20 mouse cellular contexts compared by ENCODE assay signal in genomic region chr11:100861836-100862235, GRCm38 (mm10). TPM values are rescaled to one million over a fixed set of nuclear protein-coding genes. Genes with fewer than 3 reads are reported as not detected.
DNase-seq lines count a peak whose midpoint lies in the region; ATAC-seq and TF ChIP-seq lines count a peak whose summit lies in the region.
"Had no signal": no experiment of that assay in that cellular context is flagged by ENCODE, and none has a peak within 500 bp of the region (broad histone marks: within the 10 kb centered on the region; RNA-seq: fewer than 3 reads in every experiment).

No protein-coding gene starts in this region.

- no peaks in the 10 kb centered on the region for H3K36me3 ChIP-seq in limb, embryonic 12.5 days
- no peaks in the 10 kb centered on the region for H3K36me3 ChIP-seq in limb, embryonic 10.5 days
- no peaks in the 10 kb centered on the region for H3K36me3 ChIP-seq in C2C12 (ENCODE audit: control insufficient read depth, insufficient read depth)
- H3K36me3 ChIP-seq in CH12.LX (replicated peaks in 1 of 2; ENCODE audit: control insufficient read depth in 1 of 2, insufficient read depth in 1 of 2, low read length in 1 of 2): peaks cover 14 to 47% of the 10 kb centered on the region in 2 experiments
- H3K36me3 ChIP-seq in liver, embryonic 13.5 days: peaks cover 23% of the 10 kb centered on the region
- H3K36me3 ChIP-seq: embryonic facial prominence, embryonic 13.5 days; forebrain, embryonic 15.5 days; heart, embryonic 10.5 days; midbrain, embryonic 12.5 days; neural tube, embryonic 13.5 days had no signal

- H3K79me3 ChIP-seq in C2C12 (ENCODE audit: low read depth): no peaks in the 10 kb centered on the region

- peaks cover 11% of the 10 kb centered on the region for H3K4me1 ChIP-seq in limb, embryonic 12.5 days (replicated peaks)
- peaks cover 17% of the 10 kb centered on the region for H3K4me1 ChIP-seq in limb, embryonic 10.5 days
- peaks cover 23 to 43% of the 10 kb centered on the region in 2 experiments for H3K4me1 ChIP-seq in CH12.LX (ENCODE audit: control insufficient read depth in 1 of 2, insufficient read depth in 2 of 2)
- H3K4me1 ChIP-seq in liver, embryonic 13.5 days (replicated peaks): peaks cover 54% of the 10 kb centered on the region

- no peak overlapping the region for H3ac ChIP-seq in C2C12 (ENCODE audit: control insufficient read depth, insufficient read length, low read depth)

- in situ Hi-C loops in CH12.LX (cut with MboI; ENCODE audit: low pct_ligation_motif_present, low pct_unique_long_range_greater_than_20kb, low sequenced_read_pairs): no loop called here

- peaks cover 61% of the 10 kb centered on the region for H3K27me3 ChIP-seq in limb, embryonic 12.5 days
- peaks cover 71% of the 10 kb centered on the region for H3K27me3 ChIP-seq in limb, embryonic 10.5 days (ENCODE audit: low read depth, poor library complexity, severe bottlenecking)
- H3K27me3 ChIP-seq in C2C12 (ENCODE audit: control insufficient read depth, insufficient read depth, insufficient read length): no peaks in the 10 kb centered on the region
- H3K27me3 ChIP-seq in CH12.LX (replicated peaks): peaks cover 15% of the 10 kb centered on the region
- H3K27me3 ChIP-seq in liver, embryonic 13.5 days: peaks cover 10% of the 10 kb centered on the region

- TF ChIP-seq RAD21 in CH12.LX (IDR thresholded peaks at IDR 0.05; ENCODE audit: low read depth, low read length): no peak

- H3K27ac ChIP-seq in limb, embryonic 12.5 days: no peak overlapping the region
- H3K27ac ChIP-seq in limb, embryonic 10.5 days: no peak overlapping the region
- H3K27ac ChIP-seq in CH12.LX (ENCODE audit: insufficient read depth, low read depth): no peak overlapping the region
- H3K27ac ChIP-seq in liver, embryonic 13.5 days: no peak overlapping the region
- H3K27ac ChIP-seq: embryonic facial prominence, embryonic 13.5 days; forebrain, embryonic 15.5 days; heart, embryonic 10.5 days; limb, embryonic 15.5 days; midbrain, embryonic 12.5 days; neural tube, embryonic 13.5 days had no signal

- no peaks in the 10 kb centered on the region for H3K79me2 ChIP-seq in C2C12 (ENCODE audit: control insufficient read depth, insufficient read depth)
- no peaks in the 10 kb centered on the region for H3K79me2 ChIP-seq in CH12.LX (replicated peaks; ENCODE audit: control insufficient read depth, extremely low read depth, insufficient read depth, poor library complexity, severe bottlenecking)

- H3K9me3 ChIP-seq in limb, embryonic 12.5 days: no peaks in the 10 kb centered on the region
- H3K9me3 ChIP-seq in limb, embryonic 10.5 days (replicated peaks): no peaks in the 10 kb centered on the region
- no peaks in the 10 kb centered on the region for H3K9me3 ChIP-seq in CH12.LX (replicated peaks; ENCODE audit: low read length)
- no peaks in the 10 kb centered on the region for H3K9me3 ChIP-seq in liver, embryonic 13.5 days (replicated peaks)
- H3K9me3 ChIP-seq: embryonic facial prominence, embryonic 13.5 days; forebrain, embryonic 15.5 days; heart, embryonic 10.5 days; limb, embryonic 15.5 days; midbrain, embryonic 12.5 days; neural tube, embryonic 13.5 days had no signal

- H3K4me3 ChIP-seq in limb, embryonic 12.5 days (replicated peaks): no peak overlapping the region
- H3K4me3 ChIP-seq in limb, embryonic 10.5 days: no peak overlapping the region
- H3K4me3 ChIP-seq in C2C12 (ENCODE audit: insufficient read depth, poor library complexity, severe bottlenecking) (no peak overlapping the region), CH12.LX (replicated peaks in 1 of 3; ENCODE audit: low read depth in 2 of 3, low read length in 2 of 3, poor library complexity in 1 of 3) (peak overlapping the region in 1 of 3 experiments; percentile 91)
- peak overlapping the region; percentile 69; the same call in 1 of the 2 replicates for H3K4me3 ChIP-seq in liver, embryonic 13.5 days (replicated peaks)
- H3K4me3 ChIP-seq: embryonic facial prominence, embryonic 13.5 days; forebrain, embryonic 15.5 days; limb, embryonic 15.5 days; midbrain, embryonic 12.5 days; neural tube, embryonic 13.5 days had no signal

- TF ChIP-seq CTCF in C2C12 (IDR thresholded peaks at IDR 0.05; ENCODE audit: control insufficient read depth, insufficient read depth, insufficient read length) (no peak), CH12.LX (conservative IDR thresholded peaks at IDR 0.05 in 1 of 2, IDR thresholded peaks at IDR 0.05 in 1 of 2; ENCODE audit: low read depth in 2 of 2, low read length in 2 of 2) (no peak)

- 0 out of 2 replicates have a peak overlapping the region, but pooled peaks have one; percentile 6 for H3K4me2 ChIP-seq in limb, embryonic 12.5 days
- no peak overlapping the region for H3K4me2 ChIP-seq in CH12.LX (ENCODE audit: insufficient read depth, low read depth, poor library complexity, severe bottlenecking)
- H3K4me2 ChIP-seq in liver, embryonic 13.5 days: peak overlapping the region; percentile 95
- H3K4me2 ChIP-seq: forebrain, embryonic 15.5 days; midbrain, embryonic 12.5 days; neural tube, embryonic 13.5 days had no signal

- WGBS in limb, embryonic 12.5 days: 19% methylated on average over 3 of the region's 3 CpGs
- WGBS in limb, embryonic 10.5 days: 22% methylated on average over 3 of the region's 3 CpGs
- WGBS in liver, embryonic 13.5 days (ENCODE audit: insufficient replicate concordance): 40% methylated on average over 3 of the region's 3 CpGs

- no peak for TF ChIP-seq POLR2A in CH12.LX (IDR thresholded peaks at IDR 0.05; ENCODE audit: low read depth, low read length)

- dilution Hi-C loops in CH12.LX (cut with MboI; ENCODE audit: extremely low pct_ligation_motif_present, extremely low pct_unique_long_range_greater_than_20kb, low sequenced_read_pairs): no loop called here

- no peak overlapping the region for H3K9ac ChIP-seq in limb, embryonic 12.5 days (replicated peaks)
- H3K9ac ChIP-seq in CH12.LX (ENCODE audit: insufficient read depth, low read depth): no peak overlapping the region
- H3K9ac ChIP-seq in liver, embryonic 13.5 days: 0 out of 2 replicates have a peak overlapping the region, but pooled peaks have one; percentile 77
- H3K9ac ChIP-seq: embryonic facial prominence, embryonic 13.5 days; forebrain, embryonic 15.5 days; limb, embryonic 15.5 days; midbrain, embryonic 12.5 days; neural tube, embryonic 13.5 days had no signal

- ATAC-seq in limb, embryonic 12.5 days (ENCODE audit: insufficient number of reproducible peaks, insufficient read depth, low FRiP score, low TSS enrichment, low read depth): no peak
- no peak for ATAC-seq in liver, embryonic 13.5 days (ENCODE audit: low read depth)
- ATAC-seq: forebrain, embryonic 15.5 days; lung, postnatal 0 days had no signal

- intact Hi-C loops in left cerebral cortex, postnatal 10 days (cut with DNase I): no loop called here

- TF ChIP-seq EP300 in CH12.LX (IDR thresholded peaks at IDR 0.05; ENCODE audit: low read length): no peak

- no peak for DNase-seq in limb, embryonic 10.5 days (ENCODE audit: low spot score)
- DNase-seq in CH12.LX (ENCODE audit: extremely low read depth): no peak
- no peak for DNase-seq in liver, embryonic 13.5 days
- DNase-seq in layer of hippocampus, adult 8-10 months (ENCODE audit: low spot score in 2 of 2): no peak
- no peak for DNase-seq in left cerebral cortex, postnatal 10 days (ENCODE audit: extremely low spot score in 1 of 2, low spot score in 2 of 2)
- DNase-seq: cerebellum, postnatal 10 days; heart, postnatal 10 days; kidney, adult 18-20 months; kidney, postnatal 14 days; layer of hippocampus, adult 9-11 months; right cerebral cortex, adult 18-20 months had no signal

TF ChIP-seq in C2C12, 6 proteins besides CTCF, POLR2A, EP300 and RAD21:
- no peak for TF ChIP-seq CEBPB (IDR thresholded peaks at IDR 0.05; ENCODE audit: low read depth)
- peak; percentile 64 for TF ChIP-seq USF1 (IDR thresholded peaks at IDR 0.05; ENCODE audit: low read depth)

TF ChIP-seq in CH12.LX, 34 proteins besides CTCF, POLR2A, EP300 and RAD21:
- TF ChIP-seq MEF2A (IDR thresholded peaks at IDR 0.05; ENCODE audit: borderline replicate concordance, low read depth, low read length) (0 out of 2 replicates have a peak, but pooled peaks have one; percentile 23), ELF1 (IDR thresholded peaks at IDR 0.05; ENCODE audit: low read depth, low read length) (no peak), TCF12 (IDR thresholded peaks at IDR 0.05; ENCODE audit: low read depth, low read length) (0 out of 2 replicates have a peak, but pooled peaks have one; percentile 21)

RNA-seq across cellular contexts. Expression of gene Stat5a, which starts 2.7 kb away (rescaled TPM):
- 4.0 and 5.5 TPM in 2 replicates for polyA plus RNA-seq in limb, embryonic 12.5 days (2016; fragmentation: Nextera tagmentation; extraction: Ambion mirVana)
- polyA plus RNA-seq in limb, embryonic 10.5 days (2016; fragmentation: Nextera tagmentation; extraction: Ambion mirVana): 2.1 and 2.7 TPM in 2 replicates
- polyA plus RNA-seq in C2C12 (2012; fragmentation: generic; extraction: Trizol) (13.3 TPM), CH12.LX (2012; ENCODE audit: insufficient read length, low read depth) (21.2 and 23.0 TPM in 2 replicates)
- total RNA-seq in CH12.LX (2012; rRNA removed) (18.7 and 23.6 TPM in 2 replicates), CH12.LX (2014; rRNA removed) (17.4 and 17.5 TPM in 2 replicates)
- polyA plus RNA-seq in liver, embryonic 13.5 days (2015; fragmentation: Nextera tagmentation; extraction: Ambion mirVana): 11.1 and 14.6 TPM in 2 replicates
- total RNA-seq in layer of hippocampus, adult 8-10 months (2022): 1 to 10 TPM; 2.5 to 3.8 (median 2.8) TPM
- 1 to 10 TPM; 2.0 to 3.4 TPM for total RNA-seq in left cerebral cortex, postnatal 10 days (2021)

RNA-seq across cellular contexts. Expression of gene Stat5b, which starts 11.3 kb away (rescaled TPM):
- polyA plus RNA-seq in limb, embryonic 12.5 days (2016; fragmentation: Nextera tagmentation; extraction: Ambion mirVana): 20.4 and 20.6 TPM in 2 replicates
- polyA plus RNA-seq in limb, embryonic 10.5 days (2016; fragmentation: Nextera tagmentation; extraction: Ambion mirVana): 15.4 and 15.6 TPM in 2 replicates
- 2.4 TPM for polyA plus RNA-seq in C2C12 (2012; fragmentation: generic; extraction: Trizol)
- total RNA-seq in CH12.LX (2012; rRNA removed): 19.4 and 24.4 TPM in 2 replicates
- 9.7 and 11.4 TPM in 2 replicates for total RNA-seq in CH12.LX (2014; rRNA removed)
- polyA plus RNA-seq in CH12.LX (2012; ENCODE audit: insufficient read length, low read depth): 12.1 and 14.0 TPM in 2 replicates
- polyA plus RNA-seq in liver, embryonic 13.5 days (2015; fragmentation: Nextera tagmentation; extraction: Ambion mirVana): 21.1 and 23.8 TPM in 2 replicates
- 10 to 100 TPM; 13.3 to 18.4 (median 15.6) TPM for total RNA-seq in layer of hippocampus, adult 8-10 months (2022)
- total RNA-seq in left cerebral cortex, postnatal 10 days (2021): 10 to 100 TPM; 12.4 to 13.4 TPM
